Mouse (Mus musculus) leukemia stem cell, adult 10-12 weeks (primary cell): ENCODE measurements around the gene Prkg2. TPM values are rescaled to one million over a fixed set of nuclear protein-coding genes. Genes with fewer than 3 reads are reported as not detected.

Source experiments
- polyA plus RNA-seq: library from polyadenylated mRNA; stranded (reverse); fragments of >175 nt; gene quantifications from 2 replicates; pipeline ENCODE4 v1.2.3, GENCODE M21; 2012; ENCODE audit warnings: low replicate concordance

Gene Prkg2
- not detected in 2 replicates for polyA plus RNA-seq

DNA sequence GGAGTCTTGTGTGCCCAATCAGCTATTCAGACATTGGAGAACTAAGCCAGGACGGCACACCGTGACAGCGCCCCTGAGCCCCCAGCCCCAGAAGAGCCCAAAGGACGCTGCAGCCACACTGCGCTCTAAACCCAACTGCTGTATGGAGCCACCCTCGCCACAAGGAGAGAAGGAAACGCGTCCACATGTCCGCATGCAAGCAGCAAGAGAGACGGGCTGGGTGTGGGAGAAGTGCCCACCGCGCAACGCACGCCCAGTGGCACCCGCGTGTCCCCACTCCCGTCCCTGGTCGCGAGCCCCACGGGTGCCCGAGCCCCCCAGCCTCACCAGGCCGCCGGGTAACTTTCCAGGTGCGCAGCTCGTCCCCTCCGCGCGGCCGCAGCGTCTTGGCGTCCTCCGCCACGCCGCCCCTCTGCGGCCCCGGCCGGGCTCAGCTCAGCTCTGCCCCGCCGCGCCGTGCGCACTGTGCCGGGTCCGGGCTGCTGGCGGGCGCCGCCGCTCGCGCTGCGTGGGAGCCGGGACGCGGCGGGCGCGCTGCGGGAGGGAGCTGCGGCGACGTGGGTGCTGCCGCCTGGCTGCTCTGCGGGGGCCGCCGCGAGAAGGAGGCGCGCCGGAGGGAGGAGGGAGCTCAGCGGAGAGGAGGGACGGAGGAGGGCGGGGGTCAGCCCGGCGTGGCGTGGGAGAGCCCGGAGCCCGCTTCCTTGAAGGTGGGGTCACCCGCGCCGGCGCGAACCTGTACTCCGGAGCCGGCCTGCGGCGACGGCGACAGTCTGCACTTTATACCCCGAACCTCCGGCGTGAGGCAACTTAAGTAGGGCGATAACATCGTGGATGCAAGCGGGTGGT lies at the start of gene Prkg2:
Gene Prkg2 (minus strand): TSS at position 756 of the 846 bp plus-strand sequence.

Other genes with a start within 250 kb of the Prkg2 start
- 0.03 TPM in 1 of 2 replicates, not detected in the other for gene Bmp3, start 182.9 kb downstream of the Prkg2 start, polyA plus RNA-seq